Mouse (Mus musculus) monocyte, adult 5-6 weeks (primary cell): Measurements from ENCODE around the gene Col6a2. TPM values are rescaled to one million over a fixed set of nuclear protein-coding genes. Genes with fewer than 3 reads are reported as not detected.

ENCODE experiments used
- ATAC-seq: fragments of 153-309, 156-312 bp; replicated peaks from 2 replicates; pipeline ENCODE4 v1.8.0; 2017; ENCODE audit warnings: mild to moderate bottlenecking; ENCODE audit not compliant: low TSS enrichment, insufficient number of reproducible peaks, severe bottlenecking, poor library complexity, low FRiP score
- total RNA-seq: library from RNA; stranded (forward); fragments of 200-1000, 200-491, 200-594 nt; gene quantifications from 3 replicates; pipeline ENCODE4 v1.2.3, GENCODE M21; 2017

The Col6a2 gene
- total RNA-seq, 1 experiment from 2014 or later = not detected

DNA sequence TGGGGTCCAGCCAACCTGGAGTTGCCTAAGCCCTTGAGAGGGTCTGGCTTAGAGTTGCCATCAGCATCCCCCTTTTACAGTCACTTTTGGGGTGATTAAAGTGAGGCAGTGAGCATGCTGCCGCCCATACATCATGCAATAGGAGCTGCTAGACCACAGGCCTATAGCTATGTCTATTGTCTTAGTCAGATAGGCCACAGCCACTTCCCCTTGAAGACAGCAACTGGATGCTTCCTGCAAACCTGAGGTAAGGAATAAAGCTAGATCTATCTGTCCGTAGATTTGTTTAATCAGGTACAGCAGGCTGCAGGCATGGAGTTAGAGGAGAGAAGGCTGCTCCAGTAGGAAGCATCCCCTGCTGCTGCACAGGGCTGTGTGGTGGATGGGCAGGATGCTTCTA is 52.4 kb downstream of the Col6a2 start:
- no peak for ATAC-seq

DNA sequence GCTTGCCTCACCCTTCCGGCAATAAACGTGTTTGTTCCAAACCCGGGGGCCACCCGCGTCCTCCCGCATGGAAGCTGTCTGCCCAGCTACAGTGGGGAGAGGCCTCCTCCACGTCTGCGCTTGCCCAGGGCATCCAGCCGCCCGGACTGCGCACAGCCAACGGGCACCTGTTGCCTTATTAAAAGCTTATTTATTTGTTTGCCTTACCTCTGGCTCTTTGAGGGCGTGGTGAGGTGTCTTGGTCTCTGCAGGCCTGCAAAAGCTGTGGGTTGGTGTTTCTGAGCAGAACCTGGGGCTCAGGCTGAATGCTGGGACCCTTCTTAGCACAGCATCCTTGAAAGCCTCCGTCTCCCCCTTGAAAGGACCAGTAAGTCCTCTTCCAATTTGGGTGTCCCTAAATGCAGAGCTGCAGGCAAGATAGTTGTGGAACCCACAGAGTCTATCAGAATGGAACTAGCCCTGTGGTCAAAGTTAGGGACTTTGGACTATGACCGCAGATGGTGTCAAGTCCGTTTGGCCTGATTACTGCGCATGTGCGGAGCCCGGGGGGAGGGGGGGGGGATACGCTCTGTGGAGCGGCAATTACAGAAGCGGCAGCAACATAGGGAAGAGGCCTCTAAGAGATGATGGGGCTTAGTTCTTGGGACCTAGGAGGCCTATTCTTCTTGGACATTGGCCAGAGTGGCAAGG is 53.3 kb downstream of the Col6a2 start:
- ATAC-seq = no peak

DNA sequence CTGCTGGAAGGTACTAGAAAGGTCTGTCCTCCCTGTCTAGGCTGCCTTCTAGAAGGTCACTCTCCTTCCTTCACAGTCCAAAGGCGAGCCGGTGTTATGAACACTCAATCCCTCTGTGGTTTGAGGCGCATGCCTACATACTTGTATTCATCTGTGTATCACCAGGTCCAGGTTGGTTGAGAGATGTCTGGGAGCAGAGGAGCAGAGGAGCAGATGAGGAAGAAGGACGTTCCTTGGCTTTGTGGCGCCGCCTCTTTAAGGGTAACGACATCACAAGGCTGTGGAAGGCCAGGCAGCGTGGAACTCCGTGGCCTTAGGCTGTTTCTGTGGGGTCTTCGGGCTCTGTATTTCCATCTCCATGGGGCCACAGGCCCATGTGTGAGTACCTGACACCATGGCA is 61.5 kb downstream of the Col6a2 start, which contains the start of gene Spatc1l:
Gene Spatc1l (plus strand): TSS at position 301 of the 400 bp plus-strand sequence.
- no peak for ATAC-seq

DNA sequence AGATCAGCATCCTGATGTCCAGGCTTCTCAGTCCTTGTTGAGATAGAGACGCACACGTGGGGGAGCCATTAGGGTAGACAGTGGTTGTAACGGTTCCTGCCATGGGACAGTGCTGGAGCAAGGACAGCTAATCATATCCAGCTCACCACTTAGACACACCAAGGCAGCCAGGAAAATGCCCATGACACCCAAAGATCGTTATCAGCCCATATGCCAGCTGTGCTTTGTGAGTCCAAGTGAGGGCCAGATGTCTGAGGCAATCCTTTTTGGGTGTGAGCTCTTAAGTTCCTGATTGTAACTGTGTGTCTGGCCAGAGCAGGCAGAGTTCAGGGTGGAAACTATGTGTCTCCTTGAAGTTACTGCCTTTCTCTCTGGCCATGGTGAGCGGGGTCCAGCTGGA is 69.4 kb downstream of the Col6a2 start:
- ATAC-seq = no peak

DNA sequence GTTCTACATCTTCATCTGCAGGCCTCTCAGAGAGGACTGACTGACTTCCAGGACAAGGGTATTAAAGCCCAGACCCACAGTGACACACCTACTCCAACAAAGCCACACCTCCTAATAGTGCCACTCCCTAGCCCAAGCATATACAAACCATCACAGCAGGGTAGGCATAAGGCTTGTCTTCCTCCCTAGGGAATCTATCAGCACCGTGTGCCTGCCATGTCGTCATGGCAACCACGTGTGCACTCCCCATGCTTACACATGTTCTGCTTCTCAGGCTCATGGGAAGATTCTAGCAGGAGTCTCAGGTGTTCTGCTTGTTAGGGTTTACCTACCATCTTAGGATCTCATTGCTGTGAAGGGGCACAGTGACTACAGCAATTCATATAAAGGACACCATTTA is 71.9 kb downstream of the Col6a2 start:
- ATAC-seq = no peak

DNA sequence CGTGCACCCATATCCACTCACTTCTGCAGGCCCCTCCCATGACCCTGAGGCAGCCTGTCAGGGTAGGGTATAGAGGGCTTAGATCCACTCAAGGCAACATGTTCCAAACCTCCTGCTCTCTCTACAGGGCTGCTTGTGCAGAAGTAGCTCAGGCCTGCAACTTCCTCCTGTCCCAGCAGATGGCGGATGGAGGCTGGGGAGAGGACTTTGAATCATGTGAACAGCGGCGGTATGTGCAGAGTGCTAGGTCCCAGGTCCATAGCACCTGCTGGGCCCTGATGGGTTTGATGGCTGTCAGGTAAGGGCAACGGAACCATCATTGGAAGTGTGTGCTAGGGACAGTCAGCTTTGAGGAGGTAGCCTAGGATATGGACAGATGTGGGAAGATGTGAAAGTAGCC is 73.0 kb downstream of the Col6a2 start:
- ATAC-seq = no peak

DNA sequence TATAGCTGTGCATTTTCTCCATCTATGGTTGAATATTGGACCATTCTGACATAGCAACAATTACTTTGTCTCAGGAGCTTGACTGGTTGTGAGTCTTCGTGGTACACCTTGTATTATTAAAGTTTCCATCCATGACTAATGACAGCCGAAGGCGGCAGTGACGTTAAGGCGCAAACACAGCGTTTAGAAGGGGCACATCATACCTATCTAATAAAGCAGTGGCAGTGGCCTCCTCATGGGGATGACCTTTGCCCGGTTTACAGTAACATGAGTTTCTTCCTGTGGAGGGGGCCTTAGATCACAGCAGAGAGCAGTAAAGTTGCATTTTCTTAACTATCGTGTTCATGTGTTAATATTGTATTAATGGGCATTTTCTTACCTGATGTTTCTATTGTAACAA is 75.2 kb downstream of the Col6a2 start:
- ATAC-seq = no peak

DNA sequence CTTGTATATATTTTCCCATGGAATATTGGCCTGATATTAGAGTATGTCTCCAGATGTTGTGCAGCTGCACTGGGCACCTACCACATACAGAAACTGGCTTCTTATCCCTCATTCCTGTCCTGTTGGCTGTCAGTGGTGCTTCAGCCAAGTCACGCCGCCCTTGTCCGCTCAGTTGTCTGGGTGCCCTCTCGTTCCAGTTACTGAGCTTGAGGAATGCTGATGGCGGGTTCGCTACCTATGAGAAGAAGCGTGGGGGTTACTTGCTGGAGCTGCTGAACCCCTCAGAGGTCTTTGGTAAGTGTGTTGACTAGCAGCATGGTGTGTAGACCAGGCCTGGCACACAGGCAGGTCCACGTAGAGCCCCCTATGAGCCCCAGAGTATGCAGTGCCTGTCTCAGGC is 76.9 kb downstream of the Col6a2 start:
- no peak for ATAC-seq

Other genes starting within 250 kb of the Col6a2 start
- 23.2 to 90.2 TPM (median 54.9 TPM) in 3 replicates for gene AC141477.1, start 183.2 kb downstream of the Col6a2 start, total RNA-seq
- gene Pcnt, start 180.8 kb downstream of the Col6a2 start, total RNA-seq = 36.3 to 48.3 TPM (median 40.0 TPM) in 3 replicates
- gene 2610028H24Rik, start 174.5 kb downstream of the Col6a2 start, total RNA-seq = not detected in 3 replicates
- 56.0 to 77.8 TPM (median 72.0 TPM) in 3 replicates for gene Mcm3ap, start 154.7 kb downstream of the Col6a2 start, total RNA-seq
- gene Ybey, start 154.5 kb downstream of the Col6a2 start, total RNA-seq = 2.2 to 4.7 TPM (median 2.4 TPM) in 3 replicates
- 4.4 to 8.6 TPM (median 4.7 TPM) in 3 replicates for gene Lss, start 92.0 kb downstream of the Col6a2 start, total RNA-seq
- gene Spatc1l, start 61.4 kb downstream of the Col6a2 start, total RNA-seq = 0.87 TPM in 1 of 3 replicates, not detected in the others
- gene Ftcd, start 48.0 kb downstream of the Col6a2 start, total RNA-seq = not detected in 3 replicates
- gene Col6a1, start 102.5 kb upstream of the Col6a2 start, total RNA-seq = not detected in 3 replicates